Mouse (Mus musculus) splenic B cell, adult 2 months (primary cell): ENCODE results near the gene Krtcap3.
"Not testable (repeated sequence)": the region's sequence is repeated elsewhere in the genome, so short reads cannot be mapped to it uniquely, and the experiment has no call there.

Source experiments
- DNase-seq: peaks from one replicate; pipeline ENCODE4 v3.0.0-alpha.2; 2011; ENCODE audit warnings: low read depth, low spot score
- H3K27me3 ChIP-seq: 2 replicates; pipeline ENCODE4 v1.6.1; 2012; ENCODE audit warnings: mild to moderate bottlenecking, low read length, moderate library complexity, mixed read lengths; ENCODE audit not compliant: control insufficient read depth, poor library complexity, insufficient read depth, severe bottlenecking
- H3K36me3 ChIP-seq: 2 replicates; pipeline ENCODE4 v1.6.1; 2012; ENCODE audit warnings: mild to moderate bottlenecking, low read length, moderate library complexity, mixed read lengths; ENCODE audit not compliant: control insufficient read depth, poor library complexity, insufficient read depth, severe bottlenecking

Gene Krtcap3

GRCm38 (mm10) chr5:31251541-31252101, at the start of gene Krtcap3:
Krtcap3 (plus strand) TSS chr5:31251691.
- peak; percentile 56 for DNase-seq
- Histone ChIP-seq H3K36me3 (peaks cover 25% of the 10 kb centered on the region), H3K27me3 (no peaks in the 10 kb centered on the region)

GRCm38 (mm10) chr5:31201742-31202590, 49.5 kb upstream of the Krtcap3 start, which contains the start of gene Zfp513:
Zfp513 (minus strand) TSS chr5:31202303.
- no peaks in the 10 kb centered on the region for H3K27me3 ChIP-seq
- DNase-seq = peak; percentile 98
- H3K36me3 ChIP-seq = peaks cover 14% of the 10 kb centered on the region

GRCm38 (mm10) chr5:31202933-31203332, 48.6 kb upstream of the Krtcap3 start:
- peaks cover 18% of the 10 kb centered on the region for H3K36me3 ChIP-seq
- no peak for DNase-seq
- H3K27me3 ChIP-seq = no peaks in the 10 kb centered on the region

DNA sequence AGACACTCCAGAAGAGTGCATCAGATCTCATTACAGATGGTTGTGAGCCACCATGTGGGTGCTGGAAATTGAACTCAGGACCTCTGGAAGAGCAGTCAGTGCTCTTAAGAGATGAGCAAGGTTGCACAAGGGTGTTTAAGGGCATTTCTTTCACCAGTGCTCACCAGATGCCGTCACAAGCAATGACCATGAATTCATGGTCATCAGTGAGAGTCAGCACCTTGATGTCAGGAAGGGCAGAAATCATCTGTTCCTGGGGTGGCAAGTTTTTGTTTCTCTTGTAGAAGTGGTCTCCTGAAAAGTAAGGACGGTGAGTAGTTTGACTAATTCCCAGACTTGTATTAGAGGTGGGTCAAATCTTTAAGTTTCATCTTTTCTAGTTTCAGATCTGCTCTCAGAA, 47.6 kb upstream of the Krtcap3 start:
- no peaks in the 10 kb centered on the region for H3K27me3 ChIP-seq
- no peak for DNase-seq
- H3K36me3 ChIP-seq = peaks cover 18% of the 10 kb centered on the region

DNA sequence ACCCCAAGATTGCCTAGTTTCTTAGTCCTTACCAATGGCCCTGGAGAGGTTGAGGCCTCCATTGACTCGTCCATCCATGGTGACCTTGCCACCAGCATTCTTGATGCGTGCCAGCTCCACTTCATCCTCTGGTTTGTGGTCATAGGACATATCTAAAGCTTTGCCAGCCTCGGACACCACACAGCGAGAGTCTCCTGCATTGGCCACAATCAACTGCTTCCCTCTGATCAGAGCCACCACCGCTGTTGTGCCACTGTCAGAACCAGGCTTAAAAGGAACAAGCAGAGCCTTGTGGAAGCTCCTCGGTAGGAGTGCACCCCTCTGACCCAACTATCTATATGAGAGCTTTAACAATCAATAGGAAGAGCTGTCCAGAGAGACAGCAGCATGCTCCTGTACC, 47.1 kb upstream of the Krtcap3 start:
- DNase-seq = no peak
- peaks cover 18% of the 10 kb centered on the region for H3K36me3 ChIP-seq
- no peaks in the 10 kb centered on the region for H3K27me3 ChIP-seq

DNA sequence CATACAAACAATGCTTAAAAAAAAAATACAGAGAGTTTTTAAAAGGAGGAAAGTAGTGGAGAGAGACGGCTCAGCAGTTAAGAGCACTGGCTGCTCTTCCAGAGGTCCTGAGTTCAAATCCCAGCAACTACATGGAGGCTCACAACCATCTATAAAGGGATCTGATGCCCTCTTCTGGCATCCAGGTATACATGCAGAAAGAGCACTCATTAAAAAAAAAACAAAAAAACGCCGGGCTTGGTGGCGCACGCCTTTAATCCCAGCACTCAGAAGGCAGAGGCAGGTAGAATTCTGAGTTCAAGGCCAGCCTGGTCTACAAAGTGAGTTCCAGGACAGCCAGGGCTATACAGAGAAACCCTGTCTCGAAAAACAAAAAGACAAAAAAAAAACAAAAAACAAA, 34.9 kb upstream of the Krtcap3 start:
- DNase-seq, H3K27me3 ChIP-seq, H3K36me3 ChIP-seq: not testable (repeated sequence)

- Histone ChIP-seq H3K36me3 (no peaks in the 10 kb centered on the region), H3K27me3 (no peaks in the 10 kb centered on the region)
- peak; percentile 62 for DNase-seq
Measured at GRCm38 (mm10) chr5:31218294-31218693, 33.2 kb upstream of the Krtcap3 start.

- DNase-seq = peak; percentile 41
- Histone ChIP-seq H3K27me3 (no peaks in the 10 kb centered on the region), H3K36me3 (no peaks in the 10 kb centered on the region)
Measured at GRCm38 (mm10) chr5:31219070-31219469, 32.4 kb upstream of the Krtcap3 start.

- DNase-seq = no peak
- no peaks in the 10 kb centered on the region for H3K36me3 ChIP-seq
Measured at GRCm38 (mm10) chr5:31219474-31219873, 32.0 kb upstream of the Krtcap3 start.

DNA sequence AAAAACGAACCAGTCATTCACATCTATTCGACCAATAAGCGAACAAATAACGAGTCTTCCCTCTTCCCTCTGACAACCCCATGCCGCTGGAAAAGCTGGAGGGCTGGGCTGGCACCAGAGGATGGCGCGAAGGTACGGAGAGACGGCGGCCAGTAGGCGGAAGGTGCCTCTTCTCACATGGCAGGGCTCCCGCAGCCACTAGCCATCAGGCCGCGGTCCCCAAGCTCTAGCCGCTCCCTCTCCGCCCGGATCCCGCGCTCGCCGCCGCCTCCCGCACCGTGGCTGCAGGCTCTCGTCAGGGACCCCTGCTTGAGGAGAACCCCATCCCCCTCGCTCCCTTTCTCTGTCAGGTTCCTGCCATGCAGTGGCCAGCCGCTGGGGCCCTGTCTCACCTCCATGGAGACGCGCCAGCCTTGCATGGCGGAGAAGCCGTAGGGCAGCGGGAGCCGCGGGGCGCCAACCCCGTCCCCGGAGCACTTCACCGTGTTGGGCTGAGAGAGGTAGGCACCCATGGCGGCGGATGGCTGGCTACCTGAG, 31.5 kb upstream of the Krtcap3 start:
- Histone ChIP-seq H3K36me3 (no peaks in the 10 kb centered on the region), H3K27me3 (no peaks in the 10 kb centered on the region)
- no peak for DNase-seq

More at GRCm38 (mm10) chr5:31219474-31219873, 32.0 kb upstream of the Krtcap3 start:
- H3K27me3 ChIP-seq = no peaks in the 10 kb centered on the region

- Histone ChIP-seq H3K36me3 (no peaks in the 10 kb centered on the region), H3K27me3 (no peaks in the 10 kb centered on the region)
- DNase-seq = peak; percentile 97
Measured at GRCm38 (mm10) chr5:31220448-31221303, 30.8 kb upstream of the Krtcap3 start, which contains the start of gene Ppm1g. Ppm1g (minus strand) TSS chr5:31220687.

GRCm38 (mm10) chr5:31221304-31221945, 30.1 kb upstream of the Krtcap3 start:
- Histone ChIP-seq H3K27me3 (no peaks in the 10 kb centered on the region), H3K36me3 (no peaks in the 10 kb centered on the region)
- peak; percentile 49 for DNase-seq

DNA sequence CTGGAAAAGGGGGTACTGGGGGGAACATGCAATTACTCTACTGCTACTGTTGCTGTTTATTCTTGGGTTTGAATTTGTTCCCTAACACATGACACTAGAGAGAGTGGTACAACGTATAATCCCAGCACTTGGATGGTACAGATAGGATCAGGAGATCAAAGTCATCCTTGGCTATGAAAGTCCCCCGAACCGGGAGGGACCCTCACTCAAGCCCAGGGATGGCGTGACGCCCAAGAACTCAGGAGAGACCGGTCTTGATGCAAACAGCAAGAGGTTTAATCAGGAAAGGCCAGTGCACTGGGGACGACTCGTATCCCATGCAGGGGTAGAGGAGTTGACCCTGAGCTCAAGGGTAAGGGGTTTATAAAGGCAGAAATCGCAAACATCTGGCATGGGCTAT, 28.8 kb upstream of the Krtcap3 start:
- DNase-seq = no peak
- H3K27me3 ChIP-seq = no peaks in the 10 kb centered on the region
- H3K36me3 ChIP-seq = no peaks in the 10 kb centered on the region

GRCm38 (mm10) chr5:31226641-31227040, 24.9 kb upstream of the Krtcap3 start:
- H3K27me3 ChIP-seq = no peaks in the 10 kb centered on the region
- no peak for DNase-seq
- no peaks in the 10 kb centered on the region for H3K36me3 ChIP-seq
